Mouse (Mus musculus): ENCODE results near the gene Olfr362. TPM values are rescaled to one million over a fixed set of nuclear protein-coding genes. Genes with fewer than 3 reads are reported as not detected.

Gene Olfr362
- polyA plus RNA-seq (2015; fragmentation: Nextera tagmentation; extraction: Ambion mirVana): not detected in 2 replicates

GRCm38 (mm10) chr2:37117810-37118209, at the start of gene Olfr362:
Olfr362 (minus strand) TSS chr2:37117910.

GRCm38 (mm10) chr2:37139022-37139421, 21.3 kb upstream of the Olfr362 start, which contains the start of gene Olfr364-ps1:
Olfr364-ps1 (plus strand) TSS chr2:37139322.

GRCm38 (mm10) chr2:37089190-37089589, 28.5 kb downstream of the Olfr362 start, which contains the start of gene Olfr361:
Olfr361 (minus strand) TSS chr2:37089290.

GRCm38 (mm10) chr2:37065446-37065845, 52.3 kb downstream of the Olfr362 start, which contains the start of gene Olfr360:
Olfr360 (plus strand) TSS chr2:37065746.

Other genes with a start within 250 kb of the Olfr362 start
- gene Olfr352, start 249.4 kb downstream of the Olfr362 start, polyA plus RNA-seq (2015; fragmentation: Nextera tagmentation; extraction: Ambion mirVana): not detected in 2 replicates
- gene Olfr353, start 225.0 kb downstream of the Olfr362 start, polyA plus RNA-seq (2015; fragmentation: Nextera tagmentation; extraction: Ambion mirVana): not detected in 2 replicates
- not detected in 2 replicates for gene Olfr354, start 212.2 kb downstream of the Olfr362 start, polyA plus RNA-seq (2015; fragmentation: Nextera tagmentation; extraction: Ambion mirVana)
- gene Olfr355, start 189.0 kb downstream of the Olfr362 start, polyA plus RNA-seq (2015; fragmentation: Nextera tagmentation; extraction: Ambion mirVana): not detected in 2 replicates
- gene Olfr356, start 180.8 kb downstream of the Olfr362 start, polyA plus RNA-seq (2015; fragmentation: Nextera tagmentation; extraction: Ambion mirVana): not detected in 2 replicates
- not detected in 2 replicates for gene Olfr357, start 124.1 kb downstream of the Olfr362 start, polyA plus RNA-seq (2015; fragmentation: Nextera tagmentation; extraction: Ambion mirVana)
- gene Olfr358, start 108.6 kb downstream of the Olfr362 start, polyA plus RNA-seq (2015; fragmentation: Nextera tagmentation; extraction: Ambion mirVana): not detected in 2 replicates
- not detected in 2 replicates for gene Olfr360, start 52.2 kb downstream of the Olfr362 start, polyA plus RNA-seq (2015; fragmentation: Nextera tagmentation; extraction: Ambion mirVana)
- gene Olfr361, start 28.6 kb downstream of the Olfr362 start, polyA plus RNA-seq (2015; fragmentation: Nextera tagmentation; extraction: Ambion mirVana): not detected in 2 replicates
- gene Olfr364-ps1, start 21.4 kb upstream of the Olfr362 start, polyA plus RNA-seq (2015; fragmentation: Nextera tagmentation; extraction: Ambion mirVana): not detected in 2 replicates
- gene Olfr365, start 70.3 kb upstream of the Olfr362 start, polyA plus RNA-seq (2015; fragmentation: Nextera tagmentation; extraction: Ambion mirVana): not detected in 2 replicates
- not detected in 2 replicates for gene Olfr366, start 93.7 kb upstream of the Olfr362 start, polyA plus RNA-seq (2015; fragmentation: Nextera tagmentation; extraction: Ambion mirVana)
- not detected in 2 replicates for gene Olfr368, start 208.6 kb upstream of the Olfr362 start, polyA plus RNA-seq (2015; fragmentation: Nextera tagmentation; extraction: Ambion mirVana)
- 28.8 and 30.4 TPM in 2 replicates for gene Pdcl, start 241.4 kb upstream of the Olfr362 start, polyA plus RNA-seq (2015; fragmentation: Nextera tagmentation; extraction: Ambion mirVana)

Data from neural tube, postnatal 0 days (tissue).